Mouse (Mus musculus) left cerebral cortex, adult 9 months (tissue): ENCODE measurements around the gene Mcmbp.

Source experiments
- DNase-seq, 2 experiments: peaks; one replicate each; pipeline ENCODE4 v3.0.0; 2022; ENCODE audit warnings: low spot score in 2 of 2

Mcmbp gene

GRCm38 (mm10) chr7:128740334-128740733, at the start of gene Mcmbp:
Gene Mcmbp, minus strand, starts transcription at chr7:128740495.
- DNase-seq, result peak; percentile 84 to 95

GRCm38 (mm10) chr7:128790045-128790444, 49.8 kb upstream of the Mcmbp start:
- no peak for DNase-seq

GRCm38 (mm10) chr7:128781846-128782245, 41.6 kb upstream of the Mcmbp start:
- no peak for DNase-seq

GRCm38 (mm10) chr7:128779305-128779704, 39.0 kb upstream of the Mcmbp start:
- peak in 1 of 2 experiments; percentile 48 for DNase-seq

- no peak for DNase-seq
Observed at GRCm38 (mm10) chr7:128777201-128777600, 36.9 kb upstream of the Mcmbp start.

- DNase-seq, result no peak
Observed at GRCm38 (mm10) chr7:128766696-128767095, 26.4 kb upstream of the Mcmbp start.

- DNase-seq, result no peak
Observed at GRCm38 (mm10) chr7:128758948-128759347, 18.7 kb upstream of the Mcmbp start.

- DNase-seq, result no peak
Observed at GRCm38 (mm10) chr7:128755396-128755795, 15.1 kb upstream of the Mcmbp start.

- no peak for DNase-seq
Observed at GRCm38 (mm10) chr7:128752012-128752411, 11.7 kb upstream of the Mcmbp start.

GRCm38 (mm10) chr7:128750296-128750695, 10.0 kb upstream of the Mcmbp start:
- no peak for DNase-seq

GRCm38 (mm10) chr7:128748758-128749157, 8.5 kb upstream of the Mcmbp start:
- peak in 1 of 2 experiments; percentile 44 for DNase-seq

- no peak for DNase-seq
Observed at GRCm38 (mm10) chr7:128746151-128746550, 5.9 kb upstream of the Mcmbp start.

GRCm38 (mm10) chr7:128744684-128745485, 4.6 kb upstream of the Mcmbp start, which contains the start of gene Sec23ip:
Gene Sec23ip, plus strand, starts transcription at chr7:128744943.
- DNase-seq, result peak; percentile 98 to 99

GRCm38 (mm10) chr7:128743898-128744297, 3.6 kb upstream of the Mcmbp start:
- DNase-seq, result no peak

- DNase-seq, result no peak
Observed at GRCm38 (mm10) chr7:128739462-128740277, 625 bp downstream of the Mcmbp start.

GRCm38 (mm10) chr7:128739116-128739461, 1.2 kb downstream of the Mcmbp start:
- no peak for DNase-seq

- DNase-seq, result no peak
Observed at GRCm38 (mm10) chr7:128738041-128738440, 2.3 kb downstream of the Mcmbp start.

- DNase-seq, result no peak
Observed at GRCm38 (mm10) chr7:128731585-128731984, 8.7 kb downstream of the Mcmbp start.

GRCm38 (mm10) chr7:128728738-128729137, 11.6 kb downstream of the Mcmbp start:
- no peak for DNase-seq

GRCm38 (mm10) chr7:128727701-128728100, 12.6 kb downstream of the Mcmbp start:
- no peak for DNase-seq

- DNase-seq, result no peak
Observed at GRCm38 (mm10) chr7:128726999-128727398, 13.3 kb downstream of the Mcmbp start.

GRCm38 (mm10) chr7:128725189-128725588, 15.1 kb downstream of the Mcmbp start:
- DNase-seq, result no peak

- DNase-seq, result peak; percentile 66 to 88
Observed at GRCm38 (mm10) chr7:128724761-128725160, 15.5 kb downstream of the Mcmbp start.
